Mouse (Mus musculus): ENCODE measurements around the gene Gm44790.
"Not testable (repeated sequence)": the region's sequence is repeated elsewhere in the genome, so short reads cannot be mapped to it uniquely, and the experiment has no call there.

The Gm44790 gene

DNA sequence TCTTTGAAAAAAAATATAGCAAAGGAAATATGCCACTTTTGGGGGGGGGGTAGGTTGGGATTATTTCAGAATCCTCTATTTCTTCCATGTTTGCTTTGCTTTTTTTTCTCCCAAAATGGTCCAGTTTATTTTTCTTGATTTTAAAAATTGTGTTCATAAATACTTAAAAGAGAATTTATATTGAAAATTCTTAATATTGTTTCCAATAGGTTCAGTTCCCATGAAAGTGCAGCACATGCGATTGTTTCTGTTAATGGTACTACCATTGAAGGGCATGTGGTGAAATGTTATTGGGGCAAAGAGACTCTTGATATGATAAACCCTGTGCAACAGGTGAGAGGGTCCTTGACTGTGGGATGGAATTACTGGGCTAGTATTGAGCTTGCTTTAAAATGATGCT lies at the start of gene Gm44790:
Gene Gm44790, plus strand, starts transcription at position 301 of the 400 bp plus-strand sequence.
- DNase-seq (ENCODE audit: low read depth, low spot score) = no peak

- no peak for DNase-seq (ENCODE audit: low read depth, low spot score)
Observed at GRCm38 (mm10) chr6:86378341-86378740, 48.1 kb upstream of the Gm44790 start.

DNA sequence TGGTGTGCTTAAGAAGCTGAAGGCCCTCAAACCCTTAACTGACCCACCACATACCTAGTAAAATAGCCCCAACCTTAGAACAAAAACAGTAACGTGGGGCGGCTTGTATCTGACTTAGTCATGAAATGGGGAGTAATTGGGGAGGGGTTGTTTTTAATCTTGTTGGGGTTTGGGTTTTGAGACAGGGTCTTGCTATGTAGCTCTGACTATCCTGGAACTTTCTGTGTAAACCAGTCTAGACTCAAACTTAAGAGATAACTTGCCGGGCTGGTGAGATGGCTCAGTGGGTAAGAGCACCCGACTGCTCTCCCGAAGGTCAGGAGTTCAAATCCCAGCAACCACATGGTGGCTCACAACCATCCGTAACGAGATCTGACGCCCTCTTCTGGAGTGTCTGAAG lies 46.3 kb upstream of the Gm44790 start:
- DNase-seq (ENCODE audit: low read depth, low spot score) = not testable (repeated sequence)

DNA sequence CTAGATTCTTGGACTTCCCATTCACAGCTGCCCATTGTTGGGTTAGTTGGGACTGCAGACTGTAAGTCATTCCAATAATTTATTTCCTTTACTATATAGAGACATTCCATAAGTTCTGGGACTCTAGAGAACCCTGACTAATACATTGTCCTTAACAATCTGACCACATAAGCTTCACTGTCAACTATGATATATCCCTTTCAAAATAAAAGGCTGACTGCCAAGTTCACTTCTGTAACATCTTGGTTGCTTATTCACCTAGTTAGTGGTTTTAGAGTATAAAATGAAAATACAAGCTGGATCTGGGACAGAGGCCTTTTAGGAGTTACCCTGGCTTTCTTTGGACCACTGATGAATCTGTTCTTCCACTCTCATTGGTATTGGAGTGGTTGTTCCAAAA lies 43.9 kb upstream of the Gm44790 start:
- no peak for DNase-seq (ENCODE audit: low read depth, low spot score)

- DNase-seq (ENCODE audit: low read depth, low spot score) = no peak
Observed at GRCm38 (mm10) chr6:86383370-86383769, 43.1 kb upstream of the Gm44790 start.

DNA sequence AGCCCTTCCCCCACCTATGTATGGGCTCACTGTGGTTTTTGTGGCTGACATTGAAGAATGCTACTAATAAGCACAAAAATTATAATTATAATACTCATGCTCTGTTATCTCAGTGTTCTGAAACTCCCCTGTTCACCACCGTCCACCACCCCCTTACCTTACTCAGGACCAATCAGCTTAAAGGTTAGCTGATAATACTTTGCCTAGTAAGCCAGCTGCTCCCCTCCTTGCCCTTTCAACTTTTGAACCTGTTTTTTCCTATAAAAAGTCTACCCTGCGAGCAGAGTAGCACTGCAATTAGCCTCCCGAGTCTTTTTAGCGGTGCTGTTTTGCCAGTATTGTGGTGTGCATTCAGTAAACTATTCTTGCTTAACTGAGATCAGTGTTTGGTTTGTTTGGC lies 41.8 kb upstream of the Gm44790 start:
- DNase-seq (ENCODE audit: low read depth, low spot score) = no peak

GRCm38 (mm10) chr6:86385362-86386104 lies 40.9 kb upstream of the Gm44790 start:
- no peak for DNase-seq (ENCODE audit: low read depth, low spot score)

DNA sequence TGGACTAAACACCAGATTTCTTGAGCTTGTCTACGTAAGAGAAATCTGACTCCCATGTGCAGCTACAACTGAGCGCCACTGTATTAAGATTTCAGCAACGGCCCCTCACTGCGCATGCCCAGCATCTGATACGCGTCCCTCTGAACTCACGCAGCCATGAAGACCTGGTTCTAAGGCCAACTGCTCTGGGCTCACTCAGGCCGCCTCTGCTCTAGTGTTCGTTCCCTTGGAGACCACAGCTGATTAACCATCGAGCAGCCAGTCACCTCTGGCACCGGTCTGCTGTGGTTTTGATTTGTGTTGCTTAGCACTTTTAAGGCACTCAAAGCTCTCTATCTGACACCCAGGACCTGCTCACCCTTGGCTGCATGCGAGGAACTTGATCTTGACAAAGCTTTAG lies 39.1 kb upstream of the Gm44790 start:
- no peak for DNase-seq (ENCODE audit: low read depth, low spot score)

DNA sequence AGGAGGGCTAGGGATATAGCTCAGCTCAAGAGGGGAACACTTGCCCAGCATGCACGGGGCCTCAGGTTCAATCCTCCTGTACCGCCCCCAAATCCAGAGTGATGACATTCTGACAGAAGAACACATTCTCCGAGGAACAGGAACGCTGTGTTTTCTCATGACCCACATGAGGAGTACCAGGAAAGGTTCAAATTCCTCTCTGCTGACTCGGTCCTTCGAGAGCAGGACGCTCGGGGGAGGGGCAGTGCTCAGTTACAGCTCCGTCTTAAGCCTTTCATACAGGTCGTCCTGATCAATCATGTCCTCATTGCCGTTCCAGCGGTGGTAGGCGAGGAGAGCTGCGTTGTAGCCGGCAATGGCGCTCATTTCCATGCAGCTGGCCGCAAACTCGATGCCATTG lies 38.0 kb upstream of the Gm44790 start:
- DNase-seq (ENCODE audit: low read depth, low spot score) = no peak

- no peak for DNase-seq (ENCODE audit: low read depth, low spot score)
Observed at GRCm38 (mm10) chr6:86391326-86391725, 35.1 kb upstream of the Gm44790 start.

DNA sequence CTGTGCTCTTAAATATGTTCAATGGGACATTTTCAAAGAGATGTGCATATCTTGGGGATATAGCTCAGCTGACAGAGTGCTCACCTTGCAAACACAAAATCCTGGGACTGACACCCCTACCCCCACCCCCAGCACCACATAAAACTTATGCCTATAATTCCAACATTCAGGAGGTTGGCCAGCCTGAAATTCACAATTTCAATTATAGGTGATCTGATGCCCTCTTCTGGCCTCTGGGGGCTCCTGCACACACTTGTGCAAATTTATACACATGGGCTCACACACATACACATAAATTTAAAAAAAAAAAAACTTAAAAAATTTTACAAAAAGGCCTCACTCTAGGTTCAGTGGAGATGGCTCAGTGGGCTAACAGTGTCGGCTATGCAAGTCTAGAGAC lies 33.3 kb upstream of the Gm44790 start:
- DNase-seq (ENCODE audit: low read depth, low spot score) = no peak

DNA sequence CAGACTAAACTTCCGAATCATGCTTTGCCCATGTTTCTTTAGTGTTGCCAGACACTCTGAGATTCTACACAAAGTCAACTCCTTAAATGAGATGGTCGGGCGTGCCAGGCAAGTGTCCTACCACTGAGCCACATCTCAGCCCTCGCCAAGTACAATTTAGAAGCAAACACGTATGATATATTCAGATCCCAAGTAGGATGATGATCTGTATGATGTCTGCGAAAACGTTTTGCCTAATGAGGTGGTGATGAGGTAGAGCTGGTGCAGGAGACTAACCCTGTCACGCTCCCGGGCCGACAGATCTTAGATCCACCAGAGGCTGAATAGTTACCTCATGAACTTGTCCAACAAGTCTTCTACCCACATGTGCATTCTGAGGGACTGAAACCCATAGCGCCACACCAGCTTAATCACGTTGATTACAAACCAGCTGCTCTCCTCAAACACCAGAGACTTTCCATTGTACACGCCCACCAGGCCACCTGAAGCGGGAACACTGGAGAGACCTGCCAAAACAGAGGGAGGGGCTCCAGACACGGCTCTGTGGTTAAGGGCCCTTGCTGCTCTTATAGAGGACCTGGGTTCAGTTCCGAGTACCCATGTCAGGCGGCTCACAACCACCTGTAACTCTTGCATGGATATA lies 32.3 kb upstream of the Gm44790 start:
- no peak for DNase-seq (ENCODE audit: low read depth, low spot score)

- no peak for DNase-seq (ENCODE audit: low read depth, low spot score)
Observed at GRCm38 (mm10) chr6:86395021-86395420, 31.4 kb upstream of the Gm44790 start.

DNA sequence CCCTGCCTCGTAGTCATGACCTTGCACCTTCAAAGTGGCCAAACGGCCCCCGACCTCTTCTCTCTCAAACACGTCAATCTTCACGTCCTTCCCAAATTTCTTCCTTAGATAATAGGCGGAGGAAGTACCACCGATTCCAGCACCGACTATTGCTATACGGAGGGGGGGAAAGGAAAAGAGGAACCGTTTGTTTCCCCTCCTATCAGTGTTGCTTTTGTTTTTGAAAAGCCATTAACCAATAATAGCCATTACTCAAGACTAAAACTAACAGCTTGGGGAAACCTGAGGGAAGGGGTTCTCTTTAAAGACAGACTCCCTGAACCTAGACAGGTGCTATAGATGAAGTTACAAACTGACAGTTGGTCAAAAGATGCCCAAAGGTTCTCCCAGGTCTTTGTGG lies 30.5 kb upstream of the Gm44790 start:
- no peak for DNase-seq (ENCODE audit: low read depth, low spot score)

- DNase-seq (ENCODE audit: low read depth, low spot score) = peak; percentile 80
Observed at GRCm38 (mm10) chr6:86396581-86397256, 29.7 kb upstream of the Gm44790 start, which contains the start of gene Pcyox1. TSS of gene Pcyox1 (minus strand) at chr6:86397154.

- DNase-seq (ENCODE audit: low read depth, low spot score) = no peak
Observed at GRCm38 (mm10) chr6:86397257-86397980, 29.0 kb upstream of the Gm44790 start.

- DNase-seq (ENCODE audit: low read depth, low spot score) = no peak
Observed at GRCm38 (mm10) chr6:86398986-86399385, 27.5 kb upstream of the Gm44790 start.

DNA sequence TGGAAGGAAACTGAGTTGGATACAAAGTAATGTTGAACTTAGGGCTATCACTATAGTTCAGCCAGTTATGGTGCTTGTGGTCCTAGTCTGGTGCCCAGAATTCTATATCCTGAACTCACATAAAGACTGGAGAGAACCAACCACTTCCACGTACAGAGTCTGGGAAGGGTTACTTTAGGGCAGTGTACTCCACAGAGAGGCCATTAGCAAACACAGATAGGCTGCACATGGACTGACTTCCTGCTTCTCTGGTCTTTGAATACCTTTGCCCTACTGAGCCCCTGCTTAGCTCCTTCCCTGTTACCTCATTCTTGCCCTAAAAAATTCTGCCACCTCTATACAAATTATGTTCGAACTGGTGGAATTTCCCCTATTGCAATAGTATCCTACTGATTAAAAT lies 26.5 kb upstream of the Gm44790 start:
- DNase-seq (ENCODE audit: low read depth, low spot score) = no peak

- DNase-seq (ENCODE audit: low read depth, low spot score) = peak; percentile 82
Observed at GRCm38 (mm10) chr6:86400972-86401371, 25.5 kb upstream of the Gm44790 start.

DNA sequence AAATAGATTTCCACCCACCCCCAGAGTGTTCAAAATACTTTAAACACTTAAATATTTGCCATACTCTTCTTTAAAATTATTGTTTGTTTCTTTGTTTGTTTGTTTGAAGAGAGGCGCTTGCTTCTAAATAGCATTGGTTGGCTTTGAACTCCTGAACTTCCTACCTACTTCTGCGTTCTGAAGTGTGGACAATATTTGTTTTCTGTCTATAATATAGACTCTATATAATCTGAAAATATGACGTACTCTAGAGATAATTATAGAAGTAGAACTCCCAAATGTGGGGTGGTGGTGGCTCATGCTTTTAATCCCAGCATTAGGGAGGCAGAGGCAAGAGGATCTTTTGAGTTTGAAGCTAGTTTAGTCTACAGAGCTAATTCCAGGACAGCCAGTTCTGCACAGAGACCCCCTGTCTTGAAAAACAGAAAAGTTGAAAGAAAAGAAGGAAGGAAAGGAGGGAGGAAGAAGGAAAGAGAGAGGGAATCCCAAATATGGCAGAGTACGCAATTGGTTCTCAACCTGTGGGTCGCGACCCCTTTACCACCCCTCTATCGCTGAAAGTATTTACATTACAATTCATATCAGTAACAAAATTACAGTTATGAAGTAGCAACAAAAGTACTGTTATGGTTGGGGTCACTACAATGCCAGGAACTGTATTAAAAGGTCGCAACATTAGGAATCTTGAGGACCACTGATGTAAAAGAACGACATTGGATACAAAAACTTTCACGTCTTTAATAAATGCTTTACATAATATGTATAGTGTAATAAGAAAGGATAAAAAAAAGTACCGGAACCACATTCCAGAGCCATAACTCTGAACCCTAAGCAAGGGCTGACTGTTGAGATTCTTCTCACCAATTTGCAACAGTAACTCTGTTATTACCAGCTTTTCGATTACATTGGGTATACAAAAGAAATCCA lies 23.5 kb upstream of the Gm44790 start:
- peak; percentile 20 for DNase-seq (ENCODE audit: low read depth, low spot score)

DNA sequence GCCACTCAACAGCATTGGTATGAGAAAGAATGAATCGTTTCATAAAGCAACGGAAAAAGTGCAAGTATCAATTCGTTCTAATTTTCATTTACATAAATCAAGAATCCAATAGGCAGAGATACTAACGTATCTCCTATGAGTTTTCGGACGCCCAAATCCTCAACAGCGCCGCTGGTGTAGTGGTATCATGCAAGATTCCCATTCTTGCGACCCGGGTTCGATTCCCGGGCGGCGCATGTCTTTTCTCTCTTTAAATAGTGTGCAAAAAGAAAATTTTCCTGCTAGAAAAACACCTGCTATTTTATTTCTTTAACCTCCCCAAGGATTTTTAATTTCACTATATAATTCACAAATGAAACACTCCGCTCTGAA lies 22.7 kb upstream of the Gm44790 start:
- DNase-seq (ENCODE audit: low read depth, low spot score) = peak; percentile 87

Measured in forelimb bud, embryonic 11.5 days (tissue).